Mouse (Mus musculus) adrenal gland, adult 10 weeks (tissue): ENCODE measurements around the gene Tmem182. TPM values are rescaled to one million over a fixed set of nuclear protein-coding genes. Genes with fewer than 3 reads are reported as not detected.

Source experiments
- polyA plus RNA-seq: library from polyadenylated mRNA; stranded (reverse); fragments of 350-450 nt; fragmentation: Illumina TruSeq; extraction: RNeasy Lipid Tissue Mini Kit (QIAGEN cat#74804); gene quantifications from one replicate; pipeline ENCODE4 v1.2.3, GENCODE M21; 2014; ENCODE audit warnings: low read depth, low replicate concordance

The Tmem182 gene
- polyA plus RNA-seq: 9.7 TPM

DNA sequence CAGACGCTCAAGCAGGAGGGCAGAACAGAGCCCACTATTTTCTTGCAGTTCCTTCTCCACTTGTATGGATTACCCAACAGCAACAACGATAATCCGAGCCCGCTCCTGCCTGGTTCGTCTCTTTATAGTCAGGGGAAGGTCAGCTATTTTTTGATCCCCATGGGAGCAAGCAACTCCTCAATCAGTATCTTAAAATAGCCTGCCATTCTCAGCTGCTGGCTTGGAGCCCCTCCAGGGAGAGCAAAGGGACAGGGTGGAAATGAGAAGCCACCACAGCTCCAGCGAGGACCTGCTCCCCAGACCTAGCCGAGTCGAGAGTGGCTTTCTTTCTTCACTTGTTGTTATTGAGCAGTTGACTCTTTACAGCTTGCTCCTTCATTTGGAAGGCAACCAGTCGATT is at the start of gene Tmem182:
Gene Tmem182, plus strand, starts transcription at position 251 of the 400 bp plus-strand sequence.

GRCm38 (mm10) chr1:40790324-40791141 is 14.9 kb upstream of the Tmem182 start, which contains the start of gene Mfsd9:
Gene Mfsd9 (minus strand): TSS chr1:40790687.

Other genes starting within 250 kb of the Tmem182 start
- gene Slc9a4, start 225.5 kb upstream of the Tmem182 start, polyA plus RNA-seq: not detected
- not detected for gene Slc9a2, start 125.0 kb upstream of the Tmem182 start, polyA plus RNA-seq
- 8.4 TPM for gene Mfsd9, start 14.9 kb upstream of the Tmem182 start, polyA plus RNA-seq